ENCODE assay signal across 12 mouse cellular contexts in the genomic region with DNA sequence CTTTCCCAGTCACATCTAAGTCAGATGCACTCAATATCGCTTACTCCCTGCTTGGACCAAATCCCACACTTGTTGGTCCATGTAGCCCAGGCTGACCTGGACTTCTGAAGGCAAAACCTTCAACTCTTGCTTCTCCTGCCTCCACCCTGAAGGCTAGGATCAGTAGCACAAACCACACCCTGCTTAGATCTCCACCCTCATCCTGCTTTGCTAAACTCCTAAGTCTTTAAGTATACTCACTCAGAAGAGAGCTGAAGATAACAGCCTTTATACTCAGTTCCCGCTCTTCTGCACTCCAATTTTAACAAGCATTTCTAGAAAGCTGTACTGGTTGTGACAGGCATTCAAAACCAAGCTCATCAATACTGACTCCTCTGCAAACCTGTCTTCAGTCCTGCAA. TPM values are rescaled to one million over a fixed set of nuclear protein-coding genes. Genes with fewer than 3 reads are reported as not detected.
DNase-seq lines count a peak whose midpoint lies in the region; ATAC-seq and TF ChIP-seq lines count a peak whose summit lies in the region.
"Had no signal": no experiment of that assay in that cellular context is flagged by ENCODE, and none has a peak within 500 bp of the region (broad histone marks: within the 10 kb centered on the region; RNA-seq: fewer than 3 reads in every experiment).

No protein-coding gene starts in this region.

- no peak overlapping the region for H3K27ac ChIP-seq in forebrain, embryonic 12.5 days
- H3K27ac ChIP-seq in forebrain, embryonic 16.5 days (ENCODE audit: low read length), result no peak overlapping the region
- no peak overlapping the region for H3K27ac ChIP-seq in lung, embryonic 14.5 days (ENCODE audit: low read depth)
- H3K27ac ChIP-seq in embryonic facial prominence, embryonic 13.5 days, result no peak overlapping the region
- peak overlapping the region; percentile 77 for H3K27ac ChIP-seq in macrophage
- H3K27ac ChIP-seq: hindbrain, embryonic 12.5 days had no signal

- no peaks in the 10 kb centered on the region for H3K9me3 ChIP-seq in forebrain, embryonic 12.5 days
- H3K9me3 ChIP-seq in forebrain, embryonic 16.5 days (ENCODE audit: control insufficient read depth, low read length), result no peaks in the 10 kb centered on the region
- no peaks in the 10 kb centered on the region for H3K9me3 ChIP-seq in lung, embryonic 14.5 days (ENCODE audit: low read depth, low read length)
- H3K9me3 ChIP-seq in embryonic facial prominence, embryonic 13.5 days, result no peaks in the 10 kb centered on the region
- H3K9me3 ChIP-seq: hindbrain, embryonic 12.5 days had no signal

- peaks cover 9% of the 10 kb centered on the region for H3K4me1 ChIP-seq in forebrain, embryonic 12.5 days
- H3K4me1 ChIP-seq in forebrain, embryonic 16.5 days (replicated peaks; ENCODE audit: control insufficient read depth, insufficient read depth, low read length), result peaks cover 9% of the 10 kb centered on the region
- H3K4me1 ChIP-seq in lung, embryonic 14.5 days (ENCODE audit: insufficient read depth), result no peaks in the 10 kb centered on the region
- peaks cover 4% of the 10 kb centered on the region for H3K4me1 ChIP-seq in embryonic facial prominence, embryonic 13.5 days

- peaks cover 23% of the 10 kb centered on the region for H3K36me3 ChIP-seq in forebrain, embryonic 12.5 days (replicated peaks)
- peaks cover 13% of the 10 kb centered on the region for H3K36me3 ChIP-seq in forebrain, embryonic 16.5 days (ENCODE audit: control insufficient read depth, insufficient read depth)
- peaks cover 28% of the 10 kb centered on the region for H3K36me3 ChIP-seq in lung, embryonic 14.5 days (ENCODE audit: insufficient read depth)
- H3K36me3 ChIP-seq in embryonic facial prominence, embryonic 13.5 days, result peaks cover 20% of the 10 kb centered on the region
- H3K36me3 ChIP-seq in macrophage (ENCODE audit: inconsistent target), result peaks cover 8% of the 10 kb centered on the region; the same call in 1 of the 2 replicates

- H3K4me2 ChIP-seq in forebrain, embryonic 12.5 days, result peak overlapping the region; percentile 64; the same call in 1 of the 2 replicates
- no peak overlapping the region for H3K4me2 ChIP-seq in forebrain, embryonic 16.5 days (ENCODE audit: low read length)
- peak overlapping the region; percentile 86 for H3K4me2 ChIP-seq in lung, embryonic 14.5 days
- 0 out of 2 replicates have a peak overlapping the region, but pooled peaks have one; percentile 67 for H3K4me2 ChIP-seq in embryonic facial prominence, embryonic 13.5 days

- TF ChIP-seq CTCF in lung, embryonic 14.5 days (IDR thresholded peaks at IDR 0.05; ENCODE audit: low read depth), result no peak

- no peak overlapping the region for H3K9ac ChIP-seq in forebrain, embryonic 12.5 days
- no peak overlapping the region for H3K9ac ChIP-seq in forebrain, embryonic 16.5 days (replicated peaks; ENCODE audit: low read depth, low read length)
- H3K9ac ChIP-seq in lung, embryonic 14.5 days, result no peak overlapping the region
- H3K9ac ChIP-seq in embryonic facial prominence, embryonic 13.5 days, result no peak overlapping the region

- 94% methylated on average over 2 of the region's 2 CpGs for WGBS in forebrain, embryonic 12.5 days
- WGBS in forebrain, embryonic 16.5 days, result 97% methylated on average over 2 of the region's 2 CpGs
- 95% methylated on average over 2 of the region's 2 CpGs for WGBS in lung, embryonic 14.5 days
- WGBS in embryonic facial prominence, embryonic 13.5 days, result 99% methylated on average over 2 of the region's 2 CpGs
- 100% methylated on average over 2 of the region's 2 CpGs for WGBS in macrophage (ENCODE audit: missing documents)

- no peaks in the 10 kb centered on the region for H3K27me3 ChIP-seq in forebrain, embryonic 12.5 days
- no peaks in the 10 kb centered on the region for H3K27me3 ChIP-seq in forebrain, embryonic 16.5 days (replicated peaks; ENCODE audit: control insufficient read depth, insufficient read depth, low read length)
- H3K27me3 ChIP-seq in lung, embryonic 14.5 days (ENCODE audit: insufficient read depth, low read length), result no peaks in the 10 kb centered on the region
- H3K27me3 ChIP-seq in embryonic facial prominence, embryonic 13.5 days, result no peaks in the 10 kb centered on the region
- H3K27me3 ChIP-seq: hindbrain, embryonic 12.5 days had no signal

- no peak for ATAC-seq in forebrain, embryonic 12.5 days (ENCODE audit: low FRiP score)
- ATAC-seq in forebrain, embryonic 16.5 days, result no peak
- no peak for ATAC-seq in lung, embryonic 14.5 days (ENCODE audit: insufficient read depth)
- no peak for ATAC-seq in embryonic facial prominence, embryonic 13.5 days (ENCODE audit: insufficient number of reproducible peaks, insufficient read depth, low FRiP score, low TSS enrichment, low read depth)

- peaks cover 8% of the 10 kb centered on the region for H3K79me2 ChIP-seq in macrophage (ENCODE audit: inconsistent target)

- no peak for DNase-seq in lung, embryonic 14.5 days
- DNase-seq in lung, postnatal 36 days, result no peak
- no peak for DNase-seq in right cerebral cortex, postnatal 10 days (ENCODE audit: low spot score in 2 of 2)
- DNase-seq in T-cell, adult 2 months (ENCODE audit: low spot score), result no peak
- DNase-seq: gastrocnemius, postnatal 10 days; lung, adult 2 months; right cerebral cortex, adult 18-20 months had no signal

- no peak overlapping the region for H3K4me3 ChIP-seq in forebrain, embryonic 12.5 days (replicated peaks)
- no peak overlapping the region for H3K4me3 ChIP-seq in forebrain, embryonic 16.5 days (replicated peaks; ENCODE audit: low read length)
- 0 out of 2 replicates have a peak overlapping the region, but pooled peaks have one; percentile 74 for H3K4me3 ChIP-seq in lung, embryonic 14.5 days (ENCODE audit: low read depth, low read length)
- H3K4me3 ChIP-seq in embryonic facial prominence, embryonic 13.5 days, result peak overlapping the region; percentile 65; the same call in 1 of the 2 replicates
- H3K4me3 ChIP-seq in macrophage (ENCODE audit: inconsistent target), result no peak overlapping the region

RNA-seq across cellular contexts. Expression of a gene that starts 1.9 kb away (rescaled TPM):
- 1,451 and 1,514 TPM in 2 replicates for polyA plus RNA-seq in forebrain, embryonic 12.5 days (2016; fragmentation: Nextera tagmentation; extraction: Ambion mirVana)
- 987 and 1,101 TPM in 2 replicates for polyA plus RNA-seq in forebrain, embryonic 16.5 days (2015; fragmentation: Nextera tagmentation; extraction: Ambion mirVana)
- polyA plus RNA-seq in lung, embryonic 14.5 days (2014; fragmentation: Nextera tagmentation; extraction: Ambion mirVana), result 1,824 and 2,015 TPM in 2 replicates
- polyA plus RNA-seq in embryonic facial prominence, embryonic 13.5 days (2015; fragmentation: Nextera tagmentation; extraction: Ambion mirVana), result 2,108 and 2,174 TPM in 2 replicates
- total RNA-seq in macrophage (2018; cell fraction: chromatin; rRNA removed), result 100 to 1,000 TPM in 1 of 26 experiments, 10 to 100 TPM in 25; 20.7 to 327 (median 51.4) TPM
- total RNA-seq in macrophage (2018; cell fraction: cytosol; rRNA removed), result 1,000 to 10,000 TPM; 1,700 to 4,036 (median 2,545) TPM
- total RNA-seq in macrophage (2018; cell fraction: nucleus; rRNA removed), result 100 to 1,000 TPM; 126 to 489 (median 238) TPM
- polyA plus RNA-seq in macrophage (2018), result 591 to 3,066 TPM (median 2,857 TPM) in 3 replicates

RNA-seq across cellular contexts. Expression of a gene that starts 11.5 kb away (rescaled TPM):
- 29.7 and 32.0 TPM in 2 replicates for polyA plus RNA-seq in forebrain, embryonic 12.5 days (2016; fragmentation: Nextera tagmentation; extraction: Ambion mirVana)
- polyA plus RNA-seq in forebrain, embryonic 16.5 days (2015; fragmentation: Nextera tagmentation; extraction: Ambion mirVana), result 9.7 and 11.4 TPM in 2 replicates
- 29.8 and 30.9 TPM in 2 replicates for polyA plus RNA-seq in lung, embryonic 14.5 days (2014; fragmentation: Nextera tagmentation; extraction: Ambion mirVana)
- 22.0 and 22.3 TPM in 2 replicates for polyA plus RNA-seq in embryonic facial prominence, embryonic 13.5 days (2015; fragmentation: Nextera tagmentation; extraction: Ambion mirVana)
- 1 to 10 TPM in 2 of 26 experiments, under 1 TPM in 4, not detected in 20; 0.48 to 2.8 (median 0.71) TPM for total RNA-seq in macrophage (2018; cell fraction: chromatin; rRNA removed)
- 1 to 10 TPM in 6 of 26 experiments, under 1 TPM in 20; 0.15 to 1.4 (median 0.61) TPM for total RNA-seq in macrophage (2018; cell fraction: cytosol; rRNA removed)
- total RNA-seq in macrophage (2018; cell fraction: nucleus; rRNA removed), result 1 to 10 TPM in 6 of 26 experiments, under 1 TPM in 2, not detected in 18; 0.60 to 5.2 (median 1.6) TPM
- polyA plus RNA-seq in macrophage (2018), result 0.79 to 5.0 TPM (median 0.95 TPM) in 3 replicates

RNA-seq across cellular contexts. Expression of a gene that starts 26.8 kb away (rescaled TPM):
- 480 and 487 TPM in 2 replicates for polyA plus RNA-seq in forebrain, embryonic 12.5 days (2016; fragmentation: Nextera tagmentation; extraction: Ambion mirVana)
- 289 and 292 TPM in 2 replicates for polyA plus RNA-seq in forebrain, embryonic 16.5 days (2015; fragmentation: Nextera tagmentation; extraction: Ambion mirVana)
- polyA plus RNA-seq in lung, embryonic 14.5 days (2014; fragmentation: Nextera tagmentation; extraction: Ambion mirVana), result 591 and 633 TPM in 2 replicates
- 521 and 554 TPM in 2 replicates for polyA plus RNA-seq in embryonic facial prominence, embryonic 13.5 days (2015; fragmentation: Nextera tagmentation; extraction: Ambion mirVana)
- 10 to 100 TPM in 18 of 26 experiments, 1 to 10 TPM in 8; 6.8 to 64.5 (median 12.7) TPM for total RNA-seq in macrophage (2018; cell fraction: chromatin; rRNA removed)
- 100 to 1,000 TPM; 253 to 728 (median 339) TPM for total RNA-seq in macrophage (2018; cell fraction: cytosol; rRNA removed)
- total RNA-seq in macrophage (2018; cell fraction: nucleus; rRNA removed), result 100 to 1,000 TPM in 1 of 26 experiments, 10 to 100 TPM in 25; 26.4 to 120 (median 55.8) TPM
- polyA plus RNA-seq in macrophage (2018), result 456 to 589 TPM (median 537 TPM) in 3 replicates

RNA-seq across cellular contexts. Expression of a gene that starts 26.9 kb away (rescaled TPM):
- 45.6 and 46.6 TPM in 2 replicates for polyA plus RNA-seq in forebrain, embryonic 12.5 days (2016; fragmentation: Nextera tagmentation; extraction: Ambion mirVana)
- polyA plus RNA-seq in forebrain, embryonic 16.5 days (2015; fragmentation: Nextera tagmentation; extraction: Ambion mirVana), result 32.6 and 37.8 TPM in 2 replicates
- 61.4 and 62.0 TPM in 2 replicates for polyA plus RNA-seq in lung, embryonic 14.5 days (2014; fragmentation: Nextera tagmentation; extraction: Ambion mirVana)
- 43.8 and 44.1 TPM in 2 replicates for polyA plus RNA-seq in embryonic facial prominence, embryonic 13.5 days (2015; fragmentation: Nextera tagmentation; extraction: Ambion mirVana)
- total RNA-seq in macrophage (2018; cell fraction: chromatin; rRNA removed), result 10 to 100 TPM in 8 of 26 experiments, 1 to 10 TPM in 18; 2.3 to 24.2 (median 7.4) TPM
- 10 to 100 TPM; 44.3 to 86.0 (median 63.4) TPM for total RNA-seq in macrophage (2018; cell fraction: cytosol; rRNA removed)
- 10 to 100 TPM; 14.6 to 89.9 (median 53.3) TPM for total RNA-seq in macrophage (2018; cell fraction: nucleus; rRNA removed)
- 69.8 to 86.8 TPM (median 81.4 TPM) in 3 replicates for polyA plus RNA-seq in macrophage (2018)

RNA-seq across cellular contexts. Expression of a gene that starts 39.8 kb away (rescaled TPM):
- 38.6 and 41.0 TPM in 2 replicates for polyA plus RNA-seq in forebrain, embryonic 12.5 days (2016; fragmentation: Nextera tagmentation; extraction: Ambion mirVana)
- polyA plus RNA-seq in forebrain, embryonic 16.5 days (2015; fragmentation: Nextera tagmentation; extraction: Ambion mirVana), result 20.0 and 23.6 TPM in 2 replicates
- polyA plus RNA-seq in lung, embryonic 14.5 days (2014; fragmentation: Nextera tagmentation; extraction: Ambion mirVana), result 31.4 and 31.6 TPM in 2 replicates
- polyA plus RNA-seq in embryonic facial prominence, embryonic 13.5 days (2015; fragmentation: Nextera tagmentation; extraction: Ambion mirVana), result 33.8 and 40.4 TPM in 2 replicates
- 1 to 10 TPM in 8 of 26 experiments, under 1 TPM in 4, not detected in 14; 0.67 to 3.7 (median 1.2) TPM for total RNA-seq in macrophage (2018; cell fraction: chromatin; rRNA removed)
- 1 to 10 TPM; 1.0 to 5.9 (median 3.6) TPM for total RNA-seq in macrophage (2018; cell fraction: cytosol; rRNA removed)
- 1 to 10 TPM in 16 of 26 experiments, under 1 TPM in 3, not detected in 7; 0.75 to 3.1 (median 1.7) TPM for total RNA-seq in macrophage (2018; cell fraction: nucleus; rRNA removed)
- polyA plus RNA-seq in macrophage (2018), result 2.3 to 4.5 TPM (median 2.8 TPM) in 3 replicates

Comparison
In these comparisons a context has a peak if more than half of its experiments do, and no peak if none do; other contexts are left out.
1. H3K4me3 ChIP-seq: peak in lung, embryonic 14.5 days (single experiment) and embryonic facial prominence, embryonic 13.5 days (single experiment); none in forebrain, embryonic 12.5 days (single experiment), forebrain, embryonic 16.5 days (single experiment) and macrophage (single experiment).